Mouse (Mus musculus) activated CD4-positive, CD25-positive, alpha-beta regulatory T cell, adult 4 months (primary cell): ENCODE measurements around the gene Gna12. TPM values are rescaled to one million over a fixed set of nuclear protein-coding genes. Genes with fewer than 3 reads are reported as not detected.

Experiments
- ATAC-seq: one replicate; pipeline ENCODE4 v1.8.0; 2017
- polyA plus RNA-seq, 2 experiments: library from polyadenylated mRNA; unstranded; fragments of 100-300 nt; shearing (Covaris generic); gene quantifications; one replicate each; pipeline ENCODE4 v1.2.1; 2017

Gna12 gene
- polyA plus RNA-seq, 2 experiments from 2014 or later: 3.9 to 4.6 TPM

DNA sequence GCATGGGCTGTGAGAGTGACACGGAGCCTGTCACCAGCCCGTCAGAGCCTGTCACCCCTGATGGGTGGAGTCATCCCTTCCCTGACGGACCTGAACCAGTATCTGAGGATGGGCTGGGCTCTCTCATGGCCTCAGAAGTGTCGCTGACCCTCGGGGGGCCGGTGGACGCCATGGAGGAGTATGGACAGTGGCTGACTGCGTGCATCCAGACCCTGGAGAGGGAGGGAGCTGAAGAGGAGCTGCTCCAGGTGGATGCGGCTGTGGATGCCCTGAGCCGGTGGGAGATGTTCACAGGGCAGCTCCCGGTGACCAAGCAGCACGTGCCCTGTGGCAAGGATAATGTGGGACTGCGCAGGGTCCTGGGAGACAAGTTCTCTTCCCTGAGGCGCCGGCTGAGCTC lies 78.2 kb downstream of the Gna12 start:
- ATAC-seq: no peak

DNA sequence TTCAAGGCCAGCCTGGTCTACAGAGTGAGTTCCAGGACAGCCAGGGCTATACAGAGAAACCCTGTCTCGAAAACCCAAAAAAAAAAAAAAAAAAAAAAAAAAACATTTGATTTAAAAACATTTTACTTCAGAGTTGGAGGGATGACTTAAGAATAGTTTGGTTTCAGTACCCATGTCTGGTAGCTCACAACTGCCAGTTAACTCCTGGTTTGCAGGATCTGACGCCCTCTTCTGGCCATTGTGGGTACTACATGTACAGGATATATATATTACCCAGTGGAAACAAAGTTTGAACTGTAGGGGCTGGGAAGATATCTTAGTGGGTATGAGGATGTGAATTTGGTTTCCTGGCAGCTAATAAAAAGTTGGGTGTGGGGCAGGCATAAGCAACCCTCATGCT lies 79.3 kb downstream of the Gna12 start:
- no peak for ATAC-seq

DNA sequence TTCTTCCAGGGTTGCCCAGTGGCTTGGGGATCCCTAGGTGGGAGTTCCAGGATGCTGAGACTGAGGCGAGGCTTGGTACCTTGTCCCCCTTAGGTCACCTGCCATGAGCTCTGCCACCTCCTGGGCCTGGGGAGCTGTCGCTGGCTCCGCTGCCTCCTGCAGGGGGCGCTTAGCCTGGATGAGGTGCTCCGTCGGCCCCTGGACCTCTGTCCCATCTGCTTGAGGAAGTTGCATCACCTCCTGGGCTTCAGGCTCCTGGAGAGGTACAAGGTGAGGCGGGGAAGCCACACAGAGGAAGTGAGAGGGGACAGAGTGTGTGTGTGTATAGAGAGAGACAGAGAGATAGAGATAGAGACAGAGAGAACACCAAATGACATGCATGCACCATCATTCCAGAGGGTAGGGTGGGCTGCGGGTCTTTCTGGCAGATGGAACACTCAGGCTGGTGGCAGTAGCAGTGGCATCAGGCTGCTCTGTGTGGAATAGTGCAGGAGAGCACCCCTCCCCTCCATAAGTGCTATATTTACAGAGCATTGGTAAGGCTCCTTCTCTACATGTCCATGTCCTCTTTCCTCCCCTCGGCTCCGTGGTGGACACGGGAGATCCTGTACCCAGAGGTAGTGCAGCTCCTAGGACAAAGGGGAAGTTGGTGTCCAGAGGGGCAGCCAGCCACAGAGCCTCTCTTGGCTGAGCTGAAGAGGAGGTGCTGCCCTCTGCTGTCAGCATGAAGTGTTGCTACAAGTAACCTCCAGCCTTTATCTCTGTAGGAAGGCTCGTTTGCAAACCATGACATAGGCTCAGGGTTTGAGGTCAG lies 81.0 kb downstream of the Gna12 start:
- ATAC-seq: peak; percentile 66

DNA sequence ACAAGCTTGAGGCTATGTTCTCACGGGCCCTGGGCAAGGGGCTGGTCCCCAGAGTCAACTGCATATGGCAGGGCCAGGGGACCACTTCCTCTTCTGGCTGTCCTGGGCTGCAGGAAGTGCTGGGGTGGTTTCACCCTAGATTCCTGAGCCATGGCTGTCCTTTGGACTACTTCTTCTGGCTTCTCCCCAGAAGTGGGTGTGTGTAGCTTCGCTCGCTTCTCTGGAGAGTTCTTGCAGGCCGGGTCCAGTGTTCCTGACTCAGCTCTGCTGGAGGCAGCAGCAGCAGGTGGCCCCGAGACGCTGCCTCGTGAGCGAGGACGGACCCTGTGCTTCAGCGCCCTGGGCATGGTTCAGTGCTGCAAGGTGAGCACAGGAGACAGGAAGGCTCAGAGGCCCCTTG lies 81.8 kb downstream of the Gna12 start:
- ATAC-seq: no peak

DNA sequence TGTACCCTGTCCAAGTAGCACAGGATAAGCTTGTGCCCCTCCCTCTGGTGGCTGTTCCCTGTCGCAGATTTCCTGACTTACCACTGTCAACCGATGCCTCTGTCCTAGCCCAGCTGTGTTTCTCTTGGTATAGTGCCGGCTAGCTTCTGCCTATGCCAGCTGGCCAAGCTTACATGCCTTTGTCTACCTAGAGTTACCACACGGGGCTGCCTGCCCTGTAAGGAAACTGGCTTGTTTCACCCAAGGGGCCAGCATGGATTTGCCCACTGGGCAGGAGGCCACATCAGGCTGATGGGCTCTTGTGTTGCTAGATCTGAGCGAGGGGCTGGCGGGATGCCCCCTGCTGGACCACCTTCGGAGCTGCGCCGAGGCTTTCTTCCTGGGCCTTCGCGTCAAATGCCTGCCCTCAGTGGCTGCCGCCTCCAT lies 86.5 kb downstream of the Gna12 start:
- ATAC-seq: no peak

DNA sequence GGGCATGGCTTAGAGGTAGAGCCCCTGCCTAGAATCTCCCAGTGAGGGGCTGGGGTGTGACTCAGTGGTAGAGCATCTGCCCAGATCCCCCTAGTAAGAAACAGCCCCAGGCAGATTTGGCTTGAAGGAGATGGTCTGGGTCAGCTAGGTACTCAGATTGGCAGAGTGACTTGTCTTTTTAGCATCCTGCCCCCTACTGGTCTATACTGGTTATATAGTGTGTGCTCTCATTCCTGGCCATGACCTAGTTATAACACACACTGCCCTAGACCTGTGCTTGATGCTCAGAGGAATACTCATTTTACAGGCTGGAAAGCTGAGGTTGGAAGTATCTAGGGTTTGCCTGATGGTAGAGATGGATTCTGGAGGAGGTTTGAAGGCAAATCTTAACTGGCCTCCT lies 88.4 kb downstream of the Gna12 start:
- no peak for ATAC-seq

DNA sequence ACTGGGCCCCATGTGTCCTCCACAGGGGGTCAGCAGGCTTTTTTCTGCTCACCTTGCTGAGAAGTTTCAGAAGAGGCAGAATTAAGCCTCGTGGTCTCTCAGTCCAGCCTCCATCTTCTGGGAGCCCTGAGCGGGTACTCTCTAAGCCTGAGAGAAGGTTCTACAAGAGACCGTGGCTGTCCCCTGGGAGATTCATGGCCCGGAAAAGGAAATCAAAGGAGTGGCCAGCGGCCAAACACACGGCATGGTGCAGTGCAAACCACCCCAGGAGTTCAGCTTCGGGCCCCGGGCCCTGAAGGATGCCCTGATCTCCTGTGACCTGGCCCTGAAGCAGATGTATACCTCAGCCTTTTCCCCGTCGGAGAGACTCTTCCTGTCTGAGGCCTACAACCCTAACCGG lies 89.2 kb downstream of the Gna12 start:
- no peak for ATAC-seq

DNA sequence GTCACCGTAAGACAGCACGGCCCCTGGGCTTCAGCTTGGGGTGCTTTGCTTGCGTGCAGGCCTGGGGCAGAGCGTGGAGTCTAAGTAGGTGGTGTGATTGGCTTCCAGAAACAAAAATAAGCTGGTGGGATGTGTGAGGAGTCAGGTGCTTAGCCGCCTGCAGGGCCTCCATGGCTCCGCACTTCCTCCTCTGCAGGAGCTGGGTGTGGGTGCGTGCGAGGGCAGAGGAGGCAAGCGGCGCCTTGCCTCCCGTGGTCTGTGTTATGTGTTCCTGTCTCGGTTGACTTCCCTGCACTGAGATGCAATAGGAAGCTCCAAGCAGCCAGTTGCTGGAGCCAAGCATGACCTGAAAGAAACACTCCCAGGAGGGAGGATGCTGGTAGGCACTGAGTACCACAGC lies 90.4 kb downstream of the Gna12 start:
- no peak for ATAC-seq

DNA sequence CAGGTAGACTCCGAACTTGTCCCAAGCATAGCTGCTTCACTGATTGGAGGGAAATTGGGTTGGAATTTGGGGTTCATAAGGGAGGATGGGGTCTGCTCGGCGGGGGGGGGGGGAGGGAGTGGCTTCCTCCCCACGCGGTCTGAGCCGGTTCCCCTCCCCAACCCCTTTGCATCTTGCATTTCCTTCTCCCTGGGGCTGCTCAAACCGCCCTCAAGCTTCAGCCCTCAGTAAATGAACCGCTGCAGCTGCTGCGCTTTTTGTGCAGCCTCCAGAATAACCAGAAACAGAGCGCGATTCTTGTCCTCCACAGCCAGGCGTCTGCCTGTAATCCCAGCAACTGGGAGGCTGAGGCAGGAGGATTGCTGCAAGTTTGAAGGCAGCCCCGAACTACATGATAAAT lies 94.1 kb downstream of the Gna12 start:
- ATAC-seq: peak; percentile 37

DNA sequence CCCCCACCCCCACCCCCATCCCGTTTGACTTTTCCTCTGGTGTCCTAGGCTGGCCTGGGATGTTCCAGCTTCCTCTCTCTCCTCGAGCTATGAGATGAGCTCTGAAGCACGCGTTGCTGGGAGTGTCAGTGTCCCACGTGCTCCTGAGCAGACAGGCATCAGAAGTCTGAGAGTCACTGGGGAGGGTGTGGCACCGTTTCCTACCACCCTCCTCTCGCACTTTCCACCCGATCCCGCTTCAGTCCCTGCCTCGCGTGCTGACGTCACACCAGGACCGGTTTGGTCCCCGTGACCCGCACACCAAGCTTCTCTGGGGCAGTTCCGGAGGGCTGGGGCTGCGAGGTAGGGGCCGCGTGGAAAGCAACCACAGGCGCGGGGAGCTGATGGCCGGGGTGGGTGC lies 94.9 kb downstream of the Gna12 start:
- ATAC-seq: peak; percentile 70

DNA sequence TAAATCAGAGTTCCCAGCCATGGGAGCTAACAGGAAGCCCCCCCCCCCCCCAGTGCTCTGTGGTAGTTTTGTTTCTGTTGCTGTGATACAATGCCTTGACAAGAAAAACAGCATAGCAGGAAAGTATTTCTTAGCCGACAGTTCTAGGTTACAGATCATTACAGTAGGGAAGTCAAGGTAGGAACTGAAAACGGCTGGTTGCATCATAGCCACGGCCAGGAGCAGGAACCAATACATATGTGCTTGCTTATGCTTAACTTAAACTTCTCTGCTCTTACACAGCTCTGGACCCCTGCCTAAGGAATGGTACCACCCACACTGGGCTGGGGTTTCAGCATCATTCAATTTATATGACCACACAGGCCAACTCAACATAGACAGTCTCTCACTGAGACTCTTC lies 96.9 kb downstream of the Gna12 start:
- ATAC-seq: no peak

DNA sequence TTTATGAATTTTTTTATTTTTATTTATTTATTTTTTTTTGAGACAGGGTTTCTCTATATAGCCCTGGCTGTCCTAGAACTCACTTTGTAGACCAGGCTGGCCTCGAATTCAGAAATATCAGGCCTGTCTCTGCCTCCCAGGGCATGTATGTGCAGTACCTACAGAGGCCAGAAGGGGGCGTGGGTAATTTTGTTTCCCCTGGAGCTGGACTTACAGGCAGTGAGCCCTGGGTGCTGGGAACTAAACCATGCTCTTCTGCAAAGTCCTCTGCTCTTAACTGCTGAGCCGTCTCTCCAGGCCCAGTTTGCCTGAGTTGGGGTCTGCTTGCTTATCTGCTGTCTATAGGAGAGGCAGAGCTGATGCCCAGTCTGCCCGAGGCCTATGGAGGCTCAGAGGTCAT lies 98.0 kb downstream of the Gna12 start:
- ATAC-seq: no peak

DNA sequence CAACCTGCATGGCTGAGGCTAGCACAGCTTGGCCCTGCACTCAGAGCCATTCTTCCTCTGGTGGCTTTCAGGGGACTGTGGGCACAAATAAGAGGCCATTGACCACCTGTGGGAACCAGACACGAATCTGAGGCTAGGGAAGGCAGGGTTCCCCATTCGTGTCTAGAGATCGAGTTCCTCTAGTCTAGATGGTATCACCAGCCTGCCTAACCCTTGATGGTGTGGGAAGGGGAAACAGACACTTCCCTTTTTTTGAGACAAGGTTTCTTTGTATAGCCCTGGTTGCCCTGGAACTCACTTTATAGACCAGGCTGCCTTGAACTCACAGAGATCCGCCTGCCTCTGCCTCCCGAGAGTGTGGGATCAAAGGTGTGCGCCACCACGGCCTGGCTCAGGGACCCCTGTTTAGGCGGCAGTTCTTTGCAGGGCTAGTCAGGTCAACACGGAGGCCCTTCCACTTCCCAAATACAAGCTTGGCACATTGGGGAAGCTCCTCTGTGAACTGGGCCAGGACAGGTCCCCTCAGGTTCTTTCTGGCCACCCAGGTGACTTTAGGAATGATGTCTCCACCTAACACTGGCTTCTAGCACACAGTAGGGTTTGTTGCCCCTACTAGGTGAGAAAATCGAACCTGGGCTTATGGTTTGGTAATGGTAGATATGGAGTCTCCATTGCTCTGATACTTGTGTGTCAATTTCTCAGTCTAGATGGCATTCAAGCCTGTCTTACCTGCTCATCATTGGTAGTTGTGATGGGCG lies 99.0 kb downstream of the Gna12 start:
- no peak for ATAC-seq

DNA sequence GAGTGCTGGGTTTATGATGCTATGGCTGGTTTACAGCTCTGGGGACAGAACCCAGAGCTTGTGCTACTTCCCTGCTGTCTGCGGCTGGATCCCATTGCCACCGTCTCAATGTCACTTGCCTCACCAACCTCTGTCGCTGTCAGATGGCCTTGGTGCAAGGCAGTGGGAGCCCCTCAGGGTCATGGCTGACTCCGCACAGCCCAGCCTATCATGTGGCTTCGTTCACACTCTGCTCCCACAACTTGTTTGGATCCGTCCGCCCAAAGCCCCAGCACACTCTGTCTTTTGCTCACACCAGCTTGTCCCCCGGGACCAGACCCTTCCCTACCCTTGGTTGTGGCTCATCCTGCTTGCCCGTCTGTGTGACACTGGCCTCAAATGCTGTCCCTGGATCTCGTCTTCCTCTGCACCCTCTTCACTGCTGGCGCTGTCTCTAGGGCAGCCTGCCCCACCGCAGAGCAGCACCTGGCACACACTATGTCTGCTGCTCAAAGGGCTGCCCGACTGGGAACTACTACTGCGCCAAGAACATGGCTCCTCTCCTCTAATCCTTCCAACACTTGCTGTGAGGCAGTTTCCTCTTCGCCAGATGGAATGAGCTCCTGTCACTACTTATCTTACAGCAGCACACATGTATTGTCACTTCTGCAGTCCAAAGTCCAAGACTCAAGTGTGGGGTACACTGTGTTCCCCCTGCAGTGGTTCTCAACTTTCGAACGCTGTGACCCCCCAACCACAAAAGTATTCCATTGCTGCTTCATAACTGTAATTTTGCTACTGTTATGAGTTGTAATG lies 103.1 kb downstream of the Gna12 start:
- no peak for ATAC-seq

DNA sequence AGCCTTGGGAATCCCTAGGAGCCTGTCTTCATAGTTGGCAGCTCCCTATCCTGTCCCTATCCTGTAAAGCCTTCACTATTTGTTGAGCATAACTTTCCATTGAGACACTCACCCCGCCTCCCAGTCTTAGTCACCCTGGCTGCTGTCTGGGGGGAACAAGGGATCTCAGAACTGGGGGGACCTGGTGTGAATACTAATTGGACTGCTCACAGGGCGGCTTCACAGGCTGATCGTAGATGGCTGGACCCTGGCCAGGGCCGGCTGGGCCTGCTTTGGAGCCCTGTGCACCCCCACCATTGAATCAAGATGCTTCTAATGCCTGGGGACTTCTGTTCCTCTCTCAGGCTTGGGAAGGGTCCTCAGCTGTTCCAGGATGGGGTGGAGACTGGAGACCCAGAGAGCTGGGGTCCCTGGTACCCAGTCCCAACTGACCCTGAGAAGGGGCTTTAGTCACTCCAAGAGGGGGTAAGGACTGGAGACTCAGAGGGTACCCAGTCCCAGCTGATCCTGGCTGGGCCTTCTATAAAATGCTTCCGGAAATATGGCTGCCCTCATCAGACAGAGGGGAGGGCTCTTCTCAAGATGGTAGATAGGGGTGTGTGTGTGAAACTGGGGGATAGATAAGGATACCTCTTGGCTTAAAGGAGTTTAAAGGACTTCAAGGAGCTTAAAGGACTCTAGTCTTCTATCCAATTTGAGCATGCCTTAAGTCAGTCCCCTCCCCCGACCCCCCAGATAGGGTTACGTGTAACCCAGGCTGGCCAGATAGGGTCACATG lies 104.0 kb downstream of the Gna12 start:
- ATAC-seq: no peak

DNA sequence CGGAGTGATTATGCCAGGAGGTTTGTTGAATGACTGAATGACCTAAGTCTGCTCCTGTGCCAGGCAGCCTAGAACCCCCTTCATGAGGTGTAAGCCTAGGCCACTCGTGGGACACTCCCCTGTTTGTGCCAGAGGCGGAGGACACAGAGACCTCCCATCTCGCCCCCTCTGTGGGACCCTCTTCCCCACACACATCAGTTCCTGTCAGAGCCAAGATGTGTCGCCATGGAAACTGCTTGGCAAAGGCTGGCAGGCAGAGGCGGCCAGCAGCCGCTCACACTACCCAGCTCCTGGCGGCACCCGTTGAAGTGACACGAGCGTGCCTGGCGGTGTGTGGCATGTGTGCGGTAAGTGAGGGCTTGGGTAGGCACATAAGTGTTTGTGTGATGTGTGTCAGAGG lies 106.4 kb downstream of the Gna12 start, which contains the start of gene Amz1:
Gene Amz1 (plus strand): TSS at position 306 of the 400 bp plus-strand sequence.
- ATAC-seq: no peak

DNA sequence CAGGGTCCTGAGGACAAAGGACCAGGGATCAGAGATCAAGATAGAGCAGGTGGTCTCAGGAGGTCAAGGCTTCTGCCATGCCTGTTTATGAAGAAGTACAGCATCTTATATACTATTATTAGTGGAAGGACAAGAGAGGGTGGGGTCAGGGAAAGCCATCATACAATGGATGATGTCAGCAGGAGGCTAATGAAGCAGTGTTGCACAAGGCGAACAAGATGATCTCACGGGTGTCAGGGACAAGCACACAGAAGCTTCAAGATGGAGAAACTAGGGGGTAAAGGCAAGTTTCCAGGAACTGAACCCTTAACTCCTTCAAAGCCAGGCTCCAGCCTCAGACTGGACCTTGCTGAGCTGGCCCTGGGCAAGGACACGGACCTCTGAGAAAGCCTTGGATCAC lies 108.1 kb downstream of the Gna12 start:
- ATAC-seq: no peak

DNA sequence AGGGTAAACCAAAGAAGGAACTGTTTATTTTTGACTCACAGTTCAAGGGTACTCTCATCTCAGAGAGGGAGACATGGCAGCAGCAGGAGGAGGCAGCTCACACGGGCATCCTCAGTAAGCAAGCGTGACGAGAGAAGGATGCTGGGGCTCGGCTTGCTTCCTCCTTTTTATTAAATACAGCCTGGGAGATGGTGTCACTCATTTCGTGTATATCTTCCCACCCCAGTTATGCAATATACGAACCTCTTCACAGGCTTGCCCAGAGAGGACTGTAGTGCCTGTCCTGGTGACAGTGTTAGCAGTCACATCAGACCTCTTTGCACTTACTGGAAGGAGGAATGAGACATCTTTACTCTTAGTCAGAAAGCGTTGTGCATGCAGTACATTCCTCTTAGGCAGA lies 109.5 kb downstream of the Gna12 start:
- ATAC-seq: no peak

DNA sequence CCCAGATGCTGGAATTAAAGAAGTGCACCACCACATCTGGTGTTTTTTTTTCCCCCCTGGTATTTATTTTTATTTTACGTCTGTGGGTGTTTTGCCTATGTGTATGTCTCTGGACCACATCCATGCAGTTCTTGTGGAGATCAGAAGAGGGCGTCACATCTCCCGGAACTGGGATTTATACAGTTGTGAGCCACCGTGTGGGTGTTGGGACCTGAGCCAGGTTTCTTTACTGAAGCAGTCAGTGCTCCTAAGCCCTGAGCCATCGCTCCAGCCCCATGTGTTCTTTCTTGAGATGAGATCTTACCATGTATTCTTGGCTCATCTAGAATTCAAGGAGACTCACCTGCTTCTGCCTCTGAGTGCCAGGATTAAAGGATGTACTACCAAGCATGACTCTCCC lies 119.2 kb downstream of the Gna12 start:
- no peak for ATAC-seq

DNA sequence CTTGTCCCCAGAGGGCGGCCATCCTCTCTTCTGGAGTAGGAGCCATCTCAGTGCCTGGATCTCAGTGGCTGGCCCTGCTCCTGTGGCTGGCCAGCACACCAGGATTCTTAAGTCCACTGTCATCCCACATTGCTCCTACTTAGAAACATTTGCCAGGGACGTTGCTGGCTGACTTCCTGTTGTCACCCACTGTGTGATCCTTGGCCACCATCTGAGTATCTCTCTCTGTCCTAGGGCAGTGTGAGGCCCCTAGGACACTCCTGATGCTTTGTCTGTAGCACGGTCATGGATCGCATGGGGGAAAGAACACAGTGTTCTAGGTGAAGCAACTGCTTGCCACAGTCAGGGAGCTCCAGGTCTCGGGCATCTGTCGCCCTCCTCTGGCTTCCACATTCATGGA lies 119.9 kb downstream of the Gna12 start:
- ATAC-seq: no peak
